Mouse (Mus musculus) heart, postnatal 4 days (tissue): ENCODE results near the gene Hgf. TPM values are rescaled to one million over a fixed set of nuclear protein-coding genes. Genes with fewer than 3 reads are reported as not detected.

ENCODE experiments used
- DNase-seq: peaks from one replicate; pipeline ENCODE4 v3.0.0; 2021
- total RNA-seq, 2 experiments: library from RNA; stranded (reverse); gene quantifications; 2 replicates each; pipeline ENCODE4 v1.2.3; 2021

Hgf gene
- 1 to 10 TPM in 1 of 2 experiments, under 1 TPM in 1; 0.86 to 1.0 TPM for total RNA-seq

GRCm38 (mm10) chr5:16553304-16554047, at the start of gene Hgf:
TSS of gene Hgf (plus strand) at chr5:16553495.
- DNase-seq: peak; percentile 61

- DNase-seq: no peak
Measured at GRCm38 (mm10) chr5:16506702-16507350, 46.5 kb upstream of the Hgf start.

- no peak for DNase-seq
Measured at GRCm38 (mm10) chr5:16531619-16532277, 21.5 kb upstream of the Hgf start.

GRCm38 (mm10) chr5:16538067-16538466, 15.2 kb upstream of the Hgf start:
- DNase-seq: no peak

- no peak for DNase-seq
Measured at GRCm38 (mm10) chr5:16541561-16542116, 11.7 kb upstream of the Hgf start.

GRCm38 (mm10) chr5:16547490-16547889, 5.8 kb upstream of the Hgf start:
- DNase-seq: no peak

- DNase-seq: no peak
Measured at GRCm38 (mm10) chr5:16552647-16553046, 648 bp upstream of the Hgf start.

GRCm38 (mm10) chr5:16560247-16560646, 7.0 kb downstream of the Hgf start:
- DNase-seq: no peak

- no peak for DNase-seq
Measured at GRCm38 (mm10) chr5:16568997-16569396, 15.7 kb downstream of the Hgf start.

- DNase-seq: no peak
Measured at GRCm38 (mm10) chr5:16577882-16578742, 24.8 kb downstream of the Hgf start.

- DNase-seq: no peak
Measured at GRCm38 (mm10) chr5:16595699-16596098, 42.4 kb downstream of the Hgf start.

- DNase-seq: no peak
Measured at GRCm38 (mm10) chr5:16597996-16598395, 44.7 kb downstream of the Hgf start.

- DNase-seq: no peak
Measured at GRCm38 (mm10) chr5:16601463-16601862, 48.2 kb downstream of the Hgf start.

GRCm38 (mm10) chr5:16632996-16633395, 79.7 kb downstream of the Hgf start:
- no peak for DNase-seq

- no peak for DNase-seq
Measured at GRCm38 (mm10) chr5:16646417-16646816, 93.1 kb downstream of the Hgf start.

- no peak for DNase-seq
Measured at GRCm38 (mm10) chr5:16647701-16648100, 94.4 kb downstream of the Hgf start.

GRCm38 (mm10) chr5:16650240-16650639, 96.9 kb downstream of the Hgf start:
- no peak for DNase-seq

GRCm38 (mm10) chr5:16654022-16654421, 100.7 kb downstream of the Hgf start:
- DNase-seq: no peak
